Mouse (Mus musculus) neural tube, embryonic 11.5 days (tissue): ENCODE results near the gene Hbb-bs. TPM values are rescaled to one million over a fixed set of nuclear protein-coding genes. Genes with fewer than 3 reads are reported as not detected.
"Not testable (repeated sequence)": the region's sequence is repeated elsewhere in the genome, so short reads cannot be mapped to it uniquely, and the experiment has no call there.

Source experiments
- ATAC-seq: fragments of 200-750 bp; cut with Nextera tagmentation; 2 replicates; pipeline ENCODE4 v1.8.0; 2017; ENCODE audit warnings: moderate number of reproducible peaks, mild to moderate bottlenecking, moderate TSS enrichment, moderate library complexity; ENCODE audit not compliant: insufficient read depth, low FRiP score, low TSS enrichment
- DNase-seq: peaks from one replicate; pipeline ENCODE4 v3.0.0-alpha.2; 2015; ENCODE audit warnings: low spot score
- H3K27ac ChIP-seq: fragments of 300-500 bp; sonication (generic); 2 replicates; pipeline ENCODE4 v1.5.1; 2014; ENCODE audit warnings: low read depth, mild to moderate bottlenecking, low read length
- H3K27me3 ChIP-seq: fragments of 300-500 bp; sonication (generic); 2 replicates; pipeline ENCODE4 v1.6.1; 2014; ENCODE audit warnings: mild to moderate bottlenecking, low read length, mixed read lengths; ENCODE audit not compliant: control insufficient read depth, insufficient read depth
- H3K36me3 ChIP-seq: fragments of 300-500 bp; sonication (generic); 2 replicates; pipeline ENCODE4 v1.6.1; 2014; ENCODE audit warnings: mild to moderate bottlenecking, low read length, moderate library complexity, mixed read lengths; ENCODE audit not compliant: control insufficient read depth, insufficient read depth
- H3K4me1 ChIP-seq: fragments of 300-500 bp; sonication (generic); 2 replicates; pipeline ENCODE4 v1.6.1; 2014; ENCODE audit warnings: low read length, mixed read lengths; ENCODE audit not compliant: control insufficient read depth, insufficient read depth
- H3K4me2 ChIP-seq: fragments of 300-500 bp; sonication (generic); 2 replicates; pipeline ENCODE4 v1.6.1; 2014; ENCODE audit warnings: low read depth, mild to moderate bottlenecking, moderate library complexity
- H3K4me3 ChIP-seq: fragments of 300-500 bp; sonication (generic); 2 replicates; pipeline ENCODE4 v1.5.1; 2014; ENCODE audit warnings: low read depth, low read length
- H3K9ac ChIP-seq: fragments of 300-500 bp; sonication (generic); 2 replicates; pipeline ENCODE4 v1.6.1; 2014; ENCODE audit warnings: mild to moderate bottlenecking, low read length
- H3K9me3 ChIP-seq: fragments of 300-500 bp; sonication (generic); 2 replicates; pipeline ENCODE4 v1.6.1; 2016; ENCODE audit warnings: low read length; ENCODE audit not compliant: control insufficient read depth
- WGBS: fragments of 180-500 bp; shearing (Covaris S2); extraction: QIAGEN DNeasy Blood & Tissue Kit; methylation state at CpG from one replicate; pipeline ENCODE4 v1.1.7; 2014; 5-methylcytosine and 5-hydroxymethylcytosine counted together
- polyA plus RNA-seq: library from polyadenylated mRNA; unstranded; fragments of >200 nt; fragmentation: Nextera tagmentation; extraction: Ambion mirVana; gene quantifications from 2 replicates; pipeline ENCODE4 v1.2.1, GENCODE M21; 2014

Gene Hbb-bs
- polyA plus RNA-seq, 1 experiment from 2014 or later: 191 TPM

- no peaks in the 10 kb centered on the region for H3K4me1 ChIP-seq
- H3K9ac ChIP-seq: no peak overlapping the region
- H3K36me3 ChIP-seq: no peaks in the 10 kb centered on the region
- WGBS: 77% methylated on average over 5 of the region's 5 CpGs
- ATAC-seq (no peak), DNase-seq (no peak)
- no peak overlapping the region for H3K27ac ChIP-seq
- no peaks in the 10 kb centered on the region for H3K27me3 ChIP-seq
- no peak overlapping the region for H3K4me3 ChIP-seq
- H3K4me2 ChIP-seq: no peak overlapping the region
- H3K9me3 ChIP-seq: no peaks in the 10 kb centered on the region
These were observed 18.7 kb downstream of the Hbb-bs start for GRCm38 (mm10) chr7:103808971-103809800.

GRCm38 (mm10) chr7:103808120-103808519 is 19.8 kb downstream of the Hbb-bs start:
- DNase-seq, ATAC-seq, H3K27me3 ChIP-seq, H3K36me3 ChIP-seq, H3K4me2 ChIP-seq, H3K27ac ChIP-seq, H3K9me3 ChIP-seq, H3K4me3 ChIP-seq, H3K9ac ChIP-seq, H3K4me1 ChIP-seq: not testable (repeated sequence)
- WGBS: 68% methylated on average over 2 of the region's 2 CpGs

DNA sequence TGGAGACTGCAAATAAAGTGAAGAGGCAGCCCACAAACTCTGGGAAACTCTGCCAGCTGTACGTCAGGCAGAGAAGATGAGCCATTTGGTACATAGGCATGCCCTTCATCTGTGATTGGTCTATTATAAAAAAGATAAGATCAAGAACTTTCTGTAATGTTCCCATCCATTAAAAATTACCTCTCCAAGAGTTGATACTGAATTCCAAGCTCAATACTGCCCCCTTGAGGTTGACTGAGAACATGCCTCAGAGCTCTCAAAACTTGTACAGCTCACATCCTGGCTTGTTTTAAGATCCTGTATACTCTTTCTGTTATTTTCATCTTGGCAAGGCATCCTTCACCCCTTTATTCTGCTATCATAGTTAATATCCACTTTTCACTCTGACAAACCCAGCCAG is 21.0 kb downstream of the Hbb-bs start:
- no peak for ATAC-seq
- WGBS: 82% methylated on average over 1 of the region's 1 CpGs
- Histone ChIP-seq H3K9me3 (no peaks in the 10 kb centered on the region), H3K4me3 (no peak overlapping the region), H3K27ac (no peak overlapping the region), H3K36me3 (no peaks in the 10 kb centered on the region), H3K4me2 (no peak overlapping the region), H3K27me3 (no peaks in the 10 kb centered on the region), H3K9ac (no peak overlapping the region), H3K4me1 (no peaks in the 10 kb centered on the region)
- no peak for DNase-seq

GRCm38 (mm10) chr7:103792669-103793388 is 35.1 kb downstream of the Hbb-bs start:
- no peaks in the 10 kb centered on the region for H3K27me3 ChIP-seq
- DNase-seq: no peak
- no peaks in the 10 kb centered on the region for H3K9me3 ChIP-seq
- WGBS: 29% methylated on average over 4 of the region's 4 CpGs
- H3K4me2 ChIP-seq: no peak overlapping the region
- H3K36me3 ChIP-seq: no peaks in the 10 kb centered on the region
- H3K4me1 ChIP-seq: no peaks in the 10 kb centered on the region
- no peak overlapping the region for H3K27ac ChIP-seq
- no peak for ATAC-seq
- H3K9ac ChIP-seq: no peak overlapping the region
- no peak overlapping the region for H3K4me3 ChIP-seq

- H3K4me2 ChIP-seq: no peak within 1 kb of the TSS
- H3K9me3 ChIP-seq: no peaks in the 10 kb centered on the region
- ATAC-seq: no peak
- no peak within 1 kb of the TSS for H3K4me3 ChIP-seq
- no peaks in the 10 kb centered on the region for H3K4me1 ChIP-seq
- 83% methylated on average over 3 of the region's 3 CpGs for WGBS
- DNase-seq: no peak
- H3K27ac ChIP-seq: no peak within 1 kb of the TSS
- H3K27me3 ChIP-seq: no peaks in the 10 kb centered on the region
- H3K36me3 ChIP-seq: no peaks in the 10 kb centered on the region
- H3K9ac ChIP-seq: no peak within 1 kb of the TSS
These were observed 36.2 kb downstream of the Hbb-bs start, which contains the start of gene Olfr67 for GRCm38 (mm10) chr7:103791721-103792120. Gene Olfr67 (minus strand): TSS chr7:103791821.

DNA sequence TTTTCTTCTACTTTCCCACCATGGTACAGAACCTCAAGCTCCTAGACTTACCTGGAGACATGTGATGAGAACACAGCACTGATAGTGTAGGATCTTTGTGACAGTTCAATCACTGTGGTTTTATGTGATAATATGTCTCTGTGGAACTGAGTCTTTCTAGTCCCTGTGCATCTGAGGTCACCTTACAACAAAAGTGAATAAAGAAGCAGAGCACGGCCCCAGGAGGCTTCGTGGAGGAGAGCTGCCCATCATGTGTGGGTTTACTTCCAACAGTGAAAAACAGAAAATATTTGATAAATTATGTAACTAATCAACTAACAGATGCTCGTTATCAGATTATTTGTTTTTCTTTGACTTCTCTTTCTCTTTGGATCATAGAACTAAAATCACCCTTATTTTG is 48.3 kb downstream of the Hbb-bs start, which contains the start of gene Olfr68:
Olfr68 (minus strand) TSS at position 101 of the 400 bp plus-strand sequence.
- no peaks in the 10 kb centered on the region for H3K4me1 ChIP-seq
- ATAC-seq (no peak), DNase-seq (no peak)
- WGBS: 76% methylated on average over 3 of the region's 3 CpGs
- no peaks in the 10 kb centered on the region for H3K9me3 ChIP-seq
- no peaks in the 10 kb centered on the region for H3K27me3 ChIP-seq
- no peaks in the 10 kb centered on the region for H3K36me3 ChIP-seq
- H3K4me3 ChIP-seq: no peak within 1 kb of the TSS
- no peak within 1 kb of the TSS for H3K27ac ChIP-seq
- H3K9ac ChIP-seq: no peak within 1 kb of the TSS
- no peak within 1 kb of the TSS for H3K4me2 ChIP-seq

GRCm38 (mm10) chr7:103777652-103778051 is 50.2 kb downstream of the Hbb-bs start:
- not testable (repeated sequence) for H3K9ac ChIP-seq, DNase-seq, H3K27me3 ChIP-seq, H3K27ac ChIP-seq, H3K4me3 ChIP-seq, H3K4me2 ChIP-seq, ATAC-seq, H3K36me3 ChIP-seq, H3K4me1 ChIP-seq, H3K9me3 ChIP-seq
- WGBS: 91% methylated on average over 2 of the region's 4 CpGs
